Mouse (Mus musculus) adrenal gland, adult 2 months (tissue): Measurements from ENCODE around the gene Gm37419. TPM values are rescaled to one million over a fixed set of nuclear protein-coding genes. Genes with fewer than 3 reads are reported as not detected.
A peak's percentile ranks its signal among the peaks of the same experiment; 100 is the strongest.

ENCODE experiments used
- DNase-seq: peaks from one replicate; pipeline ENCODE4 v3.0.0; 2021
- polyA plus RNA-seq: library from polyadenylated mRNA; depleted of rRNA; stranded (reverse); fragments of >200 nt; gene quantifications from 2 replicates; pipeline ENCODE4 v1.2.3, GENCODE M21; 2012; rRNA removed
- total RNA-seq, 2 experiments: library from RNA; stranded (reverse); gene quantifications; 2 replicates each; pipeline ENCODE4 v1.2.3; 2021

The Gm37419 gene
- total and polyA plus RNA-seq, 3 experiments, result not detected

DNA sequence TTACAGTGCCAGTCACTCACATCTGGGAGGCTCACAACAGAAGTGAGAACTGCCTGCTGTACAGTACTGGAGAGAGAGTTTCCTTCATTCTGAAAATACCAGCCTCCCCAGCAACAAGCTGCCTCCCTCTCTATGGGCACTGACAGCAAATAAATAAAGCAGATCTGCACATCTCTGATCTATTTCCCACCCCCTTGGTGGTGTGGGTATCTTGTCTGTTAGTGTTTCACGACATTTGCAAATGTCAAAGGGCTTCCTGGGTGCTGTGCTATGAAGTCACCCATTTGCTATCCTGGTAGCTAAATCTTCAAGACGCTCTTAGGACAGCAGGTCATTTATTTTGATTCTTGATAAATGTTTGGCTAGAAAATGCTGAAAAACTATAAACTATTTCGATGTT is 8.9 kb downstream of the Gm37419 start:
- no peak for DNase-seq

DNA sequence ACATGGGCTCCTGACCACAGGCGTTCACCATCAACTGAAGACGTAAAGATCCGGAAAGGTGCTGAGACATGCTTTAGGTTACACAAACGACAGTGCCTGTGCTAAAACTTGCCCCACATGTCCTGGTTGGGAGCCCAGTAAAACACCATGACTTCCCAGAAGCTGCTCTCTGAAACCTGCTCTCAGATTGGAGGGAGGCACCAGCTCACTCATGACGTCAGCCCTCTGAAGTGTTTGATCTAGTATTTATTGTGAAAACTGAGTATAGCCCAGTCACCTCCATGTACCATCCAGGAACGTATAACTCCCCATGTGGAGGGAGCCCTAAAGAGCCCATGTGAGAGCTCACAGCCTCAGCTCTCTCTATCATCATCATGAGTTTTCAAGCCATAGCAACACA is 9.6 kb downstream of the Gm37419 start:
- no peak for DNase-seq

DNA sequence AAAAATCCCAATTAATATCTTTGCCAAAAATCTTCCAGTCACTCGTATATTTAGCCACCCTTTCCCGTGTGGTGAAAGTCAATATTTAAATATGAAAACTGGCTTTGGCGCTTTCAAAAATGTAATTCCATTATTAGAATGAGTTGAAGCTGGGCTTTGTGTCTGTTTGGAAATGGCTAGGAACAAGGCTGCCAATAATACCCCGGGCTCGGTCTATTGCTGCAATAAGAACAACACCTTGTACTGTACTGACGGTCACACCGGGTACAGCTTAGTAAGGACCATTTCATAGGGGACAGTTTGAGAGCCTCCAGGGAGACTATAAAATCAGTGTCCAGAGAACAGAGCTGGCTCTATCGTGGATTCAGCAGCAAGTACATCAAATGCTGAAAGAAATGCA is 17.6 kb downstream of the Gm37419 start:
- DNase-seq, result no peak

DNA sequence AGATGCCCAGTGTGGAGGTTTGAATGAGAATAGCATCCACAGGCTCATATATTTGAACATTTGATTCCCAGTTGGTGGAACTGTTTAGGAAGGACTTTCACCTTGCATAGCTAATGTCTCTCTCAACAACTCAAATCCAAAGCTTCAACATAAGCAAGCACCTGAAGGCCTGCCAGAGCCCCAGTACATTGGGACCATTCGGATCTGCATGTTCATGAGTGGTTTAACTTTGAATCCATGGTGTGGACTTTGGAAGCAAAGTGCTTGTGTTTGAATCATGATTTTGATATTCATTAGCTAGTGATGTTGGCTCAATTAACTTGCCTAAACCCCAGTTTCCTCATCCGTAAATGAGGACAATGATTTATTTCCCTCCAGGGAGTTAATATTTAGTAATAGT is 21.6 kb downstream of the Gm37419 start:
- DNase-seq, result no peak

DNA sequence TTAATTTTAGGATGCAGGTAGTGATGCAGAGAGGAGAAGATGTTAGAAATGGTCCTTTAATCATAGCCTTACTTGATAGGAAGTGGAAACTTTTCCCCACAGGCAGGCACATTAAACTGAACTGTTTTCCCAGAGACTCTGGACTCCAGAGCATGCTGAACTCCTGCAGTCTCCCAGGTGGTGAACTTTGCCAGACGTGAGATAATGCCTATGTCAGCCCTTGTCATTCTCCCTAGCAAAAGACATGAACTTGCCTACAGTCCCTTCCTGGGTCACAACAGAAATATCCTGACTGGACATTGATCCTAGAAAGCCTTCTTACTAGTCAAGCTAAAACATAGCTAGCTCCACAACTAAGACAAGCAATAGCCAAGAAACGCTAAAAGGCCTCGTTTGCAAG is 23.0 kb downstream of the Gm37419 start:
- DNase-seq, result no peak

DNA sequence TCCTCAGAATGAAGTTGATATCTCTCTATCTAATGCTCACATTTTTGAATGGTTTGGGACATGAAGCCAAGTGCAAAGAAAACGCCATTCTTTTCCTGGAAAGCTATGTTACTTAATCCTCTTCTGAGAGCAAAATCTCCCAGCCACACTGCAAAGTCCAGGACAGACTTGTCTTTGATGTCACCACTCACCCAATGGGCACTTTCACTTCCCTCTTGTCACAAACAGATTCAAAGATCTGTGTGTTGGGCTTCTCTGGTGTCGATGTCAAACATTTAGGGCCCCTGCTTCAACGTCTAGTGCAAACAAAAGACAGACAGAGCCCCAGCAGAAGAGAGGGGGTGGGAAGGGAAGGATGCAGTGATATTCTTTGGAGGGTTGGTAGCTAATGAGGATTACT is 23.8 kb downstream of the Gm37419 start:
- no peak for DNase-seq

DNA sequence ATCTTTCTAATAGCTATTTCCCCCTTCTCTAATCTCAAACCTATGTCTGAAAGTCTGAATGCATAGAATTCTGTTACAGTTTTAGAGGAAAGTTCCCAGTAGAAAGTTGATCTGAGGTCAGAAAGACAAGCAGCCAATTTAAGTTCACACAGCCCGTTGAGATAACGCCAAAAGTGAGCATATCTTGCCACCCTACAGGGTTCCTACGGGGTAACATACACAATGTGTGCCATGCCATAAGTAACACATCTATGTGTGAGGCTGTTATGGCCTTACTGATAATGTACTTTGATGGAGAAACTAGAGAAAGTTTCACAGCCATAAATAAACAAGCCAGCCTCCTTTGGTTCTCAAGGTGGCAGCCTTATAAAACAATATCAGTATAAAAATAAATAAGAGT is 26.1 kb downstream of the Gm37419 start:
- no peak for DNase-seq

DNA sequence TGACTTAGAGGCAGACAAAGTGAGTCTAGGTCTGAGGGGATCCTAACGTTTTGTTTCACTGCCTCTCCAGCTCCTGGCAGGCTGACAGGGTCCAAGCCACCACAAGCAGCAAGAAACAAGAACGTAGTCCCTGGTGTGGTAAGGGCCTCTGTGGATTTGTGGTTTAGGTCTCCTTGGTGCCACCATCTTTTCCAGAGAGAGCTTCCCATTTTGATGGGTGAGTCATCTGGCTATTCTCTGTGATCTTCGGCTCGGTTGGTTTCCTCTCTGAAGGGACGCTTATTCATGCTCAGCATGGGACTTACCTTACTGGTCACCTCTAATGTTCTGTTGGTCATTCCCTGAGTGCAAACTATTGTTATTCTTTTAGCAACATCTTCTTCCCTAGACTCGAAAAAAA is 28.0 kb downstream of the Gm37419 start:
- no peak for DNase-seq

DNA sequence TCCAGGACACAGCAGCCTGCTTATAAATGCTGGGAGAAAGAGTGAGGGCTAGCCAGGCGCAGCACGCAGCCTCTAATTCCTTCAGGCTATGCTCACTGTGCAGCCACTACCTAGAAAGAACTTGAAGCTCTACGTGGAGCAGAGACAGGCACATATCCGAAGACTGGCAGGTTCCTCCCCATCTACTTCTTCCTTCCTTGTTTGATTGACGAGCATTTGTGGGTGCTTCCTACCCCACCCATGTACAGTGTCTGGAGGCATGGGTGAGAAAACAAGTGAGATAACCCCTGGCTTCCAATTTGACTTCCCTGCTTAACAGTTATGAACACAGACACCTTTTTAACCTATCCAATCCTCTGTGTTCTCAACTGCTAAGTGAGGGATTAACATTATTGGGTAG is 28.5 kb downstream of the Gm37419 start:
- no peak for DNase-seq

DNA sequence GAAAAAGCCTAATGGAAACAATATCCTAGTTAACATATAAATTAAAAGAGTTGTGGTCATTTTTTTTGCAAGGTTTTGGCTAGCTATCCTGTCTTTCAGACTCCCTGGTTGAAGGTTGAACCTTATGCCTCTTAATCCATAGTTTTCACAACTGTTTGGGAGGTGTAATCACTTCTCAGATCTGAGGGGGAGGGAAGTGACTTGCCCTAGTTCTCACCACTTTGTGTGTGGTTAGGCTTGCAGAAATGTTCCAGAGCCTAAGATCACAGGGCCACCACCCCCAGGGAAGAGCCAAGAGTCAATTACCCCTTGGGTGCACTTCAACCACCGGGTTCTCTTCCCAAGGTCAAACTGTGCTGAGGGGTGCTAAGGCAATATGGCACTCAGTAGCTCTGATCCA is 33.4 kb downstream of the Gm37419 start:
- DNase-seq, result no peak

DNA sequence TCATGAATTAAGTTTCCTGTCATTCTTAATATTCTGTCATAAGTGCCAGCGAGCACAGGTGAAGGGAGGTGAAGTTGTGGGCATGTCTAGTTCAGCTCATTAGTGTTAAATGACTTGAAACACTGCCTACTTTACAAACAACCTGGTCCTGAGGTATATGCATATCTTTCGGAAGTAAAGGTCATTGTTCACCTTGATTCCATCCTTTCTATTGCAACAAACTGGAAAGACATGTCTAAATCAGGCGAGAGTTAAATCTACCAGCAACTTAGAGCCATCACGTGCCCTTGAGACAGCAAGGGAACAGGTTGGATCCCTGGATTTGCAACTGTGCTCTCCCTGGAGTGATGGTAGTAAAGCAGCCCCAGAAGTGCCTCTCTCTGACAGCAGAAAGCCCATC is 34.3 kb downstream of the Gm37419 start:
- no peak for DNase-seq

DNA sequence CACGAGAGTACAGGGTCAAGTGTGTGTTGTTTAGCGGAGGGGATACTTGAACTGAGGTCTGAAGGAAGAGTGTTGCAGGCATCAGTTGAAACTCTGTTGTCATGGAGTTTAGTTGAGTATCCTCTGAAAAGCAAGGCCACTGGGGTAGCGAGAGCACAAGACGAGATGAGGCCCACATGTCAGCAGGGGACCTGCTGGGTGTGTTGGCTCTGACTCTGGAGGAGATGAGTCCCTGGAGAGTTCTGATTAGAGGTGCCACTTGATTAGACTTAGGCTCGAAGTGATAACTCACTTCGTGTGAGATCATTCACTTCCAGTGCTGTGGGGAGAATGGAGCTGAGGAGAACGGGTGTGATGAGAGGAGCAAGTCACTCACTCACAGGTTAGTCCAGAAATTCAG is 37.2 kb downstream of the Gm37419 start:
- DNase-seq, result no peak

DNA sequence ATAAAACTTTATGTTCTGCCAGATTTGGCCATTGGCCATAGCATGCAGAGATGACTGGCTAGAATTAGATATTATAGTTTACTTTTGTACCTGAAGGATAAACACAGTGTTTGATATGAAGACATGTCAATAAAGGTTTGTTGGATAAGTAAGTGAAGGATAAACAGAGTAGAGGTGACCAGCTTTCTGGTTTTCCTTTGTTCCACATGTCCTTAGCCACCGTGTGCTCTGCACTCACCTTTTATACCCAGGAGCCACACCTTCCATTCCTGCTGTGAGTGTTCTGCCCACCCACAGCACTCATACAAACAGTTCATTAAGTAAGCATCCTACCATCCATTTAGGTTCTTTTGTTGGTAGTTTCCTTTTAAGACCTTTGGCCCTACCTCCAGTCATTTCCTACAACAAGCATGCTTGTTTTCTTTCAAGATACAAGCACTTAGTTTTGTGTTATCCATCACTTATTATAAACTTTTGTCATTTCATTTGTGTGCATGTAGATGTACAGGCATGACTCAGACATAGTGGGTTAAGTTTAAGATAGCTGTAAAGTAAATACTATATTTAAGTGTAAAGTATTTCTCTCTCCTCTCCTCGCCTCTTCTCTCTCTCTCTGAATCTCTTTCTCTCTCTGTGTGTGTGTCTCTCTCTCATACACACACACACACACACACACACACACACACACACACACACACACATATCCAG is 41.8 kb downstream of the Gm37419 start:
- no peak for DNase-seq

DNA sequence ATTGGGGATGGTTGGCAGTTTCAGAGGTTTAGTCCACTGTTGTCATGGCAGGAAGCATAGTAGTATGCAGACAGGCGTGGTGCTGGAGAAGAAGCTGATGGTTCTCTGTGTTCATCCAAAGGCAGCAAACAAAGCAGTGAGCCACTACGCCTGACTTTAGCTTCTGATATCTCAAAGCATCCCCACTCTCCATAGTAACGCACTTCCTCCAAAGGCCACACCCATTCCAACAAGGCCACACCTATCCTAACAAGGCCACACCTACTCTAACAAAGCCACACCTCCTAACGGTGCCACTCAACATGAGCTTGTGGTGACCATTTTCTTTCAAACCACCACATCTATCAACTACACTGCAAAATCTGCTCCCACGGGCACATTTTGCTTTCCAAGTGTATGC is 45.0 kb downstream of the Gm37419 start:
- DNase-seq, result no peak

DNA sequence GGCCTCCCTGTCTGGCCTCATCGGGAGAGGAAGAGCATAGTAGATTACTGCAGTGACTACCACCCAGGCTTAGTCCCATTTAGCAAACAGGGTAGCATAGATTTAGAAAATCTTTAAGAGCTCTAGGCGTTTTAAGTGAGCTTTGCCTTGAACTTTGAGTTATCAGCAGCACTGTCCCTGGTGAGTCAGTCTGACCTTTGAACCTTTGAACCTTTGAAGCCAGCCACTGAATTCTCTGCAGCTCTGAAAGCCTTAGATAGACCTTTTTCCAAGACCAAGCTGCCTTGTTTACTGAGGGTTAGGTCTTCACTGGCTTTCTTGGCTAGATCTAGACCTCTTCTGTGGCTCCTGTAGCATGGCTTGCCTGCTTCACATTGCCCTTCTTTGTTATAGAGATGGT is 46.2 kb downstream of the Gm37419 start:
- DNase-seq, result peak; percentile 52

DNA sequence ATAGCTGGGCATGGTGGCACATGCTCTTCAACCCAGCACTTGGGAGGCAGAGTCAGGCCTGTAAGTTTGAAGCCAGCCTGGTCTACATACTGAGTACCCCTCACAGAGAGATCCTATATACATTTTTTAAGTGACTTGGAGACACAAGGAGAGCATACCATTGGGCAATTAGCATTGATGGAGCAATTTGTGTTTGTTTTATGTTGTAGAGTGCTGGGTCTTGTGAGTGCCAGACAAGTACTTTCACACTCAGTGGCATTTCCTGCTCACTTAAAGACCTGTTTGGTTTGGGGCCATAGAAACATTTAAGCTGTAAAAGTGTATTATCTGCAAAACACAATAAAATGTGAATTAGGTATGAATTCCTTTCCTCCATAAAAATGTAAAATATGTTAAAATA is 47.5 kb downstream of the Gm37419 start:
- no peak for DNase-seq

DNA sequence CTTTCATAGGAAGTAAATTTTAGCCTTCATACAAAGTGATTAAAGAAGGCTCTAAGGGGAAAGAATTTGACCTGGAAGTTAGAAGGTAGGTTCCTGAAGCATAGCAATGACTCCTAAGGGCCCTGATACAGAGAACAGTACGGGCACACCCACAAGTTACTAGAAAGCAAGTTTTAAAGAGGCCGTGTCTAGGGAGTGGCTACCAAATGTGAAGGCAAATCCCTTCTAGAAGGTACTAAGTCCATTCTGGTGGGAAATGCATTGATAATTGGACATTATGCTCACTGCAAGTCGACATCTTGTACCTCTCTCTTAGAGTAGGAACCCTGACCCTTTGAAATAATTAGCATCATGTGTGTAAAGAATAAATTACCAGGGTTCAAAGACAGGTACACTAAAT is 48.1 kb downstream of the Gm37419 start:
- no peak for DNase-seq

Other genes starting within 250 kb of the Gm37419 start
- under 1 TPM; 0.43 to 0.73 TPM for gene Sst, start 97.5 kb upstream of the Gm37419 start, total RNA-seq
- gene Sst, start 97.5 kb upstream of the Gm37419 start, polyA plus RNA-seq, result 0.38 TPM in 1 of 2 replicates, not detected in the other
- gene Rtp2, start 56.1 kb upstream of the Gm37419 start, total RNA-seq, result not detected
- gene Rtp2, start 56.1 kb upstream of the Gm37419 start, polyA plus RNA-seq, result not detected in 2 replicates
- 10 to 100 TPM; 75.1 to 88.5 TPM for gene Bcl6, start 370 bp downstream of the Gm37419 start, total RNA-seq
- 36.0 and 36.8 TPM in 2 replicates for gene Bcl6, start 370 bp downstream of the Gm37419 start, polyA plus RNA-seq